Comparison of ENCODE assay signal across 20 mouse cellular contexts in genomic region chr7:46028681-46029080, GRCm38 (mm10). TPM values are rescaled to one million over a fixed set of nuclear protein-coding genes. Genes with fewer than 3 reads are reported as not detected.
"Had no signal": no experiment of that assay in that cellular context is flagged by ENCODE, and none has a peak within 500 bp of the region (broad histone marks: within the 10 kb centered on the region; RNA-seq: fewer than 3 reads in every experiment).

No protein-coding gene starts in this region.

- H3K27ac ChIP-seq: limb, embryonic 13.5 days; macrophage; midbrain, embryonic 15.5 days; neural tube, embryonic 12.5 days had no signal

- DNase-seq: kidney, adult 8-10 months; kidney, postnatal 25 days; layer of hippocampus, adult 9-11 months; layer of hippocampus, postnatal 36 days; left cerebral cortex, postnatal 4 days; lung, adult 2 months; retina, postnatal 1 day; right cerebral cortex, postnatal 4 days; thymus, postnatal 36 days had no signal

- ATAC-seq: hindbrain, embryonic 16.5 days; lung, postnatal 0 days; midbrain, embryonic 15.5 days had no signal

- H3K4me3 ChIP-seq: limb, embryonic 13.5 days; megakaryocyte, embryonic 14.5 days; midbrain, embryonic 15.5 days; neural tube, embryonic 12.5 days had no signal

- H3K27me3 ChIP-seq: limb, embryonic 13.5 days; midbrain, embryonic 15.5 days; neural tube, embryonic 12.5 days had no signal

- H3K36me3 ChIP-seq: limb, embryonic 13.5 days; midbrain, embryonic 15.5 days; neural tube, embryonic 12.5 days had no signal

- H3K9ac ChIP-seq: limb, embryonic 13.5 days; midbrain, embryonic 15.5 days; neural tube, embryonic 12.5 days had no signal

- H3K4me2 ChIP-seq: limb, embryonic 13.5 days; midbrain, embryonic 11.5 days; midbrain, embryonic 15.5 days; neural tube, embryonic 12.5 days had no signal

- H3K4me1 ChIP-seq: neural tube, embryonic 12.5 days had no signal

- H3K9me3 ChIP-seq: limb, embryonic 13.5 days; megakaryocyte, embryonic 14.5 days; midbrain, embryonic 15.5 days; neural tube, embryonic 12.5 days had no signal

RNA-seq across cellular contexts. Expression of gene Abcc6, which starts 1.4 kb away (rescaled TPM):
- total RNA-seq: monocyte, adult 5-6 weeks; neutrophil, adult 5-6 weeks had no signal
- polyA plus RNA-seq: macrophage; thymus, postnatal 0 days had no signal
